Mouse (Mus musculus) erythroblast, adult 5-6 weeks (primary cell): ENCODE data around the gene 4930467E23Rik. TPM values are rescaled to one million over a fixed set of nuclear protein-coding genes. Genes with fewer than 3 reads are reported as not detected.
"Not testable (repeated sequence)": the region's sequence is repeated elsewhere in the genome, so short reads cannot be mapped to it uniquely, and the experiment has no call there.

Experiments used
- ATAC-seq: replicated peaks from 2 replicates; pipeline ENCODE4 v1.8.0; 2016; ENCODE audit warnings: moderate number of reproducible peaks, mild to moderate bottlenecking, moderate TSS enrichment, inconsistent platforms; ENCODE audit not compliant: poor library complexity, low FRiP score, severe bottlenecking
- total RNA-seq, 2 experiments: library from RNA; stranded (forward) in 1 of 2; stranded (reverse) in 1 of 2; fragments of 150-400 nt in 1 of 2; fragments of 200-764, 138-1000 nt in 1 of 2; gene quantifications; 2 replicates each; pipeline versions ENCODE4 v1.2.3 to v1.2.4; 2015 to 2017; ENCODE audit warnings: low replicate concordance in 2 of 2

4930467E23Rik gene
- total RNA-seq (2015; ENCODE audit: low replicate concordance) (not detected in 2 replicates), total RNA-seq (2017; ENCODE audit: low replicate concordance) (0.26 and 1.4 TPM in 2 replicates)

DNA sequence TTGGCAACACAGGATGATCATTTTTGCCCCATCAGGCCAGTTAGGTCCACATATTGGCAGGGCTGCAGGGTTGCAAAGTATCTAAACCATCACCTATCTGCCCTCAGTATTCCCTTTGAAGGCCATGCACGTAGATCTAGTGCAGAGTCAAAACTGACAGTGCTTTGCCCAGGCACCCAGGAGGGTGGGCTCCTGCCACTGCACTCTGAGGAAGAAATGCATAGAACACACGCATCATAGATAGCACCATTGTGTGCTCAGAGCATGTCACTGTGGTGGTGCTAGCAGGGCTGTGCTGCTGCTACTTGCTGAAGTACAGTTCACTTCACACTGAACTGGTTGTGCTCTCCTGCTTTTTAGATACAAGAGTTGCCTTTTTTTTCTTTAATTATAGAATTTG lies at the start of gene 4930467E23Rik:
Gene 4930467E23Rik (plus strand): TSS at position 301 of the 400 bp plus-strand sequence.
- ATAC-seq = not testable (repeated sequence)

DNA sequence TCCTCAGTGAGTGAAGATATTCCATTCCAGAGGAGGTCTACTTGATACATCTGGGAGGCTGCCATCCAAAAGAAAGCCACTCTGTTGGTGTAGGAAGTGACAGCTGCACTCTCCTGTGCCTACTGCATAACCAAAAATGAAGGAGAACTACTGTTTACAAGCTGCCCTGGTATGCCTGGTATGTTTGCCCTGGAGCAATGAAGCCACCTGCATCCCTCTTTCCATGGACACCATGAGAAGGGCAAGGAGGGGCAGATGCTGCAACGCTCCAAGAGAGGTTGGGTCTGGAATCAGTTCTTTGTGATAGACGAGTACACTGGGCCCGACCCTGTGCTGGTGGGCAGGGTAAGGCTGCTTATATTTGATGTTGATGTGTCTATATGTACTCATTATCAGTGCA lies 47.1 kb upstream of the 4930467E23Rik start:
- not testable (repeated sequence) for ATAC-seq

GRCm38 (mm10) chr8:19685476-19685875 lies 43.9 kb upstream of the 4930467E23Rik start:
- not testable (repeated sequence) for ATAC-seq

GRCm38 (mm10) chr8:19688802-19689525 lies 40.4 kb upstream of the 4930467E23Rik start:
- not testable (repeated sequence) for ATAC-seq

DNA sequence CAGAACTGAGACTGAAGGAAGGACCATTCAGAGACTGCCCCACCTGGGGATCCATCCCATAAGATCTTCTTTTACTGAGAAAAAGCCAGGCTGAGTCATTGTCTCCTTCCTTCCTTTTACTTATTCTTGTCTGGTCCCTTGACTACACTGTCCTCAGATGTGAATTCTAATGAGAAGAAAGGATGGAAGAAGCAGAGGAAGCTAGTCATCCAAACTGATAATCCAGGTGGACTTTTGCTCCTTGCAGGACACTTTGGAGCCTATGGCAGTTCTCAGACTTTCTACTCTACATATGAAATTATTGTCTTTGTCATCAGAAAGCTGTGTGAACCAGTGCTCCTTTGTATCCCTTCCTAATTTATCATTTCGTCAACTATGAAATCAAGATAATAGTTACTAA lies 39.6 kb upstream of the 4930467E23Rik start:
- ATAC-seq = not testable (repeated sequence)

GRCm38 (mm10) chr8:19691421-19691820 lies 38.0 kb upstream of the 4930467E23Rik start:
- ATAC-seq = not testable (repeated sequence)

DNA sequence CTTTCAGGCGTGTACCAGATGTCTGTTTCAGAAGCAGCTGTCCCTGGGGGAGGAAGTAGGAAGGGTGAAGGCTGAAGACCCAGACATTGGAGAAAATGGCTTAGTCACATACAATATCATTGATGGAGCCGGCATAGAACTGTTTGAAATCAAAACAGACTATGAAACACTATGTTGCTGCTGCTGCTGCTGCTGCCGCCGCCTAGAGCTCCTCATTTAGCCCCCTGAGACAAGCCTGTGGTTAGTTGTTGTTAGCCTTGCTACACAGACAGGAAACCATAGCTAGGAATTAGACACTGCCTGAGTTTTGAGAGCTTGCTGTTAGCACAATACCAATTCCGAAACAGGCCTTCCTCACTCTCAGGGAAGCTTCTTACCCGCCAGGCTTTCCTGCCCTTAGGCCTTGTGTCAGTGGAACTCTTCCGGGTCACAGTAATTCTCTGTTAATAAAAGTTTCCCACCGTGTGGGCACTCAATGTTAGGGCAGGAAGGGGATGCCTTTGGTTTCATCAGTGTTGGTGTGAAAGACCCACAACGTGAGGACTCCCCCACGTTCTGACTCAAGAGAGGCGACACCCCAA lies 31.8 kb upstream of the 4930467E23Rik start:
- ATAC-seq = not testable (repeated sequence)

DNA sequence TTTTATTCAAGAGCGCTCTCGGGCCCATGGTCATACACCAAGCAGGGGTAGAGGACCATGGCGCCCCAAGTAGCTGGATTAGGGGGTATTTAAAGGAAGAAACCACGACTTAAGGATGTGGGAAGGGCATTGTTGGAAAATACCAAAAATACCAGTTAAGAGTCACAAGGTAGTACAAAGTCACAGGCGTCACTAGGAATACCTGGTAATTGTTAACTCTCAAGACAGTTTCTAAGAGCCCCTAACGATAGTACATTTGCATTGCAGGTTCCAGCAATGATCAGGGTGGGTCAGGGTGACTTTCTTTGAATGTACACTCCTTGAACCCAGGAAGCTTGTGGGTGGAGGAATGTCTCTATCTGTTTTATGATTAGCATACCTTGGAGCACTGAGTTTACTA lies 31.3 kb upstream of the 4930467E23Rik start:
- ATAC-seq = not testable (repeated sequence)

- ATAC-seq = not testable (repeated sequence)
Measured at GRCm38 (mm10) chr8:19698722-19699121, 30.7 kb upstream of the 4930467E23Rik start.

- ATAC-seq = not testable (repeated sequence)
Measured at GRCm38 (mm10) chr8:19701326-19701725, 28.1 kb upstream of the 4930467E23Rik start.

- not testable (repeated sequence) for ATAC-seq
Measured at GRCm38 (mm10) chr8:19702276-19702675, 27.1 kb upstream of the 4930467E23Rik start.

GRCm38 (mm10) chr8:19702972-19703709 lies 26.2 kb upstream of the 4930467E23Rik start:
- peak; percentile 72 for ATAC-seq

- not testable (repeated sequence) for ATAC-seq
Measured at GRCm38 (mm10) chr8:19703906-19704305, 25.5 kb upstream of the 4930467E23Rik start.

GRCm38 (mm10) chr8:19704441-19705215 lies 24.7 kb upstream of the 4930467E23Rik start:
- not testable (repeated sequence) for ATAC-seq

DNA sequence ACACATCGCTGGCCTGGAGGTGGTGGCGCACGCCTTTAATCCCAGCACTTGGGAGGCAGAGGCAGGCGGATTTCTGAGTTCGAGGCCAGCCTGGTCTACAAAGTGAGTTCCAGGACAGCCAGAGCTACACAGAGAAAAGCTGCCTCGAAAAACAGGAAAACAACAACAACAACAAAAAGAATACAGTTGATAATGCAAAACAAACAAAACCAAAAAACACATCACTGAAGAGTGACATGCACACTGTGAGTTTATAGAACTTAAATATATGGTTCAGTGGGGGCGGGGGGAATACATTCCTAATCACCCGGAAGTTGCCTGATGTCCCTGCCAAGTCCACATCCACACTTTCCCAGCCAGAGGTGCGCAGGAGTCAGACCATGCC lies 24.2 kb upstream of the 4930467E23Rik start:
- ATAC-seq = not testable (repeated sequence)

DNA sequence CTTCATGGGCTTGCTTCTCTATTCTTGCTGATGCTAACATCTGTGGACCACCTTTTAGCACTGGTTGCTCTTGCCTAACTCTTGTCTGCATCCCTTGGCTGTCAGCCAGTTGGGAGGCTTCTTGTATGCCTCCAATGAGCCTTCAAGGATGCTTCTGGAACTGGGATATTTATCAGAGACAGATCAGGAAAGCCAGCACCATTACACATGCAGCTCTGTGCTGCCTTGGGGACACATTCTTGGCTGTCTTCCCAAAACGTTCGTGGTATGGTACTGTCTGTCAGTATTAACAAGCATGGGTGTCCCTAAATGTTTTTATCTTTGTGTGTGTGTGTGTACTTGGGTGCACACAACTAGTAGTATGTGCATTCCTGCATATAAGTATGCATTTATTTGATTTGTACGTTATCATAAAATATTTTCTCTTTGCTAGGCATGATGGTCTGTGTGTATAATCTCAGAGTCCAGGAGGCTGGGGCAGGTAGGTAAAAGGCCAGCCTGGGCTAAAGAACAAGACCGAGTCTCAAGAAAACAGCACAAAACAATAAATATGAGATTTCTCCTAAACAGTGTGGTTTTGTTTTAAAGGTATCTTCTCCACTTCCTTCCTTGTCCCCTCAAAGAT lies 23.2 kb upstream of the 4930467E23Rik start:
- ATAC-seq = not testable (repeated sequence)

DNA sequence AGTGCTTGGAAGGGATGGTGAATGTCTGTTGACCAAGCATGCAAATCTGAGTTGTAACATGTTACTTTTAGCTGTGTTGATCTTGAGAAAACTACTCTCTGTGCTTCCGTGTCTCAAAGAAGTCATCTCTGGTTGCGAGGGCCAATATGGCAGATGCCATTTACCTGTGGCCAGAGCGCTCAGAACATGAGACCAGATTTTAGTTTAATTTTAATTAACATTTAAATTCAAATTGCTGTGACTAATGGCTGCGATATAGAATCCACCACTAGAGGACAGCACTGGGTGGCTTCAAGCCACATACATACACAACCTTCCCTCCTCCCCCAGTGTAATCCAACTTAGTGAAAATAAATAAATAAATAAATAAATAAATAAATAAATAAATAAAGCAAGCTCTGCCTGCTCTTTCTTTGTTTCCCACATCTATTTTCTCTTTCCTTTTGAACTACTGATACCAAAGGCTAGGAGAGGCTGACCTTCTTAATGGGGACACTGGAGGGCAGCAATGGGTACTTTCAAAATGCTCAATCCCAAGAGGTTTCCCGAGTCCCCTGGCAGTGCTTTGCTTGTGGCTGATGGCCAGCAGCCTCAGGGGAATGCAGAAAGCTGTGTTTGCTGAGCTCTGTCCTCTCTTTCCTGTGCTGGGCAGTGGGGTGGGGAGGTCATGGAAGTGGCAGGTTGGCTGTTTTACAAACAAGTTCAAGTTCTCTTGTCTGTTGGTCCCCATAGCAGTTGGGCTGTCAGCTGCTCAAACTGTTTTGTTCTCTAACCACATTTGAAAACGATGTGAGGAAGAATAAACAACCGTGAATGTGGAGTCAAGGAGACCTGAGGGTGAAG lies 22.2 kb upstream of the 4930467E23Rik start:
- not testable (repeated sequence) for ATAC-seq

DNA sequence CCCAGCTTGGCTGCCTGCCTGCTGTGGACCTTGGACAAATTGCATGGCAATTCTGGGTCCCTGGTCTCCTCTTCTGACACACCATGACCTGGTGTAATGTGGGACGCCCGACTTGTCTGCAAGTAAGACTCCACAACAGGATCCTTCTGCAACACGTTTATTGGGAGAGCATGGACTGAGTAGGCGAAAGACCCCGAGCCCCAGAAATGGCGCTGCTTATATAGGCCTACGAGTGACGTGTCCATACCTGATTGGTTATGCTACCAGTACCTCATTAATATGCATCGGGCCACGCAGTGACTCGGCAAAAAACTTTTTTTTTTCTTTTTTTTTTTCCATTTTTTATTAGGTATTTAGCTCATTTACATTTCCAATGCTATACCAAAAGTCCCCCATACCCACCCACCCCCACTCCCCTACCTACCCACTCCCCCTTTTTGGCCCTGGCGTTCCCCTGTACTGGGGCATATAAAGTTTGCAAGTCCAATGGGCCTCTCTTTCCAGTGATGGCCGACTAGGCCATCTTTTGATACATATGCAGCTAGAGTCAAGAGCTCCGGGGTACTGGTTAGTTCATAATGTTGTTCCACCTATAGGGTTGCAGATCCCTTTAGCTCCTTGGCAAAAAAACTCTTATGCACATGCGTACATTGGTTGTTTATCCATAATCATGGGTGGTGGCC lies 21.5 kb upstream of the 4930467E23Rik start:
- ATAC-seq = not testable (repeated sequence)
